Mouse (Mus musculus) gastrocnemius, adult 2 months (tissue): ENCODE results near the gene Zrsr1. TPM values are rescaled to one million over a fixed set of nuclear protein-coding genes. Genes with fewer than 3 reads are reported as not detected.

ENCODE experiments used
- DNase-seq: peaks from one replicate; pipeline ENCODE4 v3.0.0; 2022
- H3K27ac ChIP-seq: fragments of 200-600 bp; 2 replicates; pipeline ENCODE4 v1.8.1; 2022; ENCODE audit warnings: mild to moderate bottlenecking
- H3K4me3 ChIP-seq: fragments of 200-600 bp; 2 replicates; pipeline ENCODE4 v1.8.1; 2022; ENCODE audit warnings: mild to moderate bottlenecking, moderate library complexity
- CTCF ChIP-seq: fragments of 200-600 bp; IDR thresholded peaks from 2 replicates; pipeline ENCODE4 v1.8.1; 2022; ENCODE audit warnings: antibody characterized with exemption, mild to moderate bottlenecking, moderate library complexity
- intact Hi-C: fragments of 180-260 bp; cut with DNase I; formaldehyde crosslinking; loops from one replicate; pipeline ENCODE4 v1.15.1; 2025
- total RNA-seq, 2 experiments: library from RNA; stranded (reverse); gene quantifications; 2 replicates each; pipeline ENCODE4 v1.2.3; 2021

Gene Zrsr1
- total RNA-seq, 2 experiments from 2014 or later = 20.7 to 20.9 TPM

DNA sequence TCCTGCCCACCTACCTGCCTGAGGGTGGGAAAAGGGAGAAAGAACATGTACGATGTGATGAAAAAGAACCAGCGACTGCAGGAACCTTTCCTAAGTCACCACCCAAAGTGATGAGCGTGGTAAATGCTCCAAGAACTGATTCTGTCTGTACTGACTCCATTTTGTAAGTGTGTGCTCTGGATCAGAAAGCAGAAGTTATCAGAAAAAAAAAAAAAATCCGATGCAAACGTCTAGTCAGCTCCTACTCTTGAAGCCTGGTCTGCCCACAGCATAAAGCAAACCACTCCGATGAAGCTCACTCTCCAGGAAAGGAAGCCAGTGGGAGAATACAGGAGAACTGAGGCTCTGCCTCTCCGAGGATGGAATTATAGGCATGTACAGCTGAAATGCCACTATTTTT is 19.1 kb upstream of the Zrsr1 start:
- no peak overlapping the region for H3K27ac ChIP-seq
- TF ChIP-seq CTCF = no peak
- intact Hi-C loops = no loop called here
- DNase-seq = no peak
- no peak overlapping the region for H3K4me3 ChIP-seq

GRCm38 (mm10) chr11:22956346-22956745 is 15.5 kb upstream of the Zrsr1 start:
- intact Hi-C loops = no loop called here
- H3K4me3 ChIP-seq = no peak overlapping the region
- no peak for TF ChIP-seq CTCF
- 0 out of 2 replicates have a peak overlapping the region, but pooled peaks have one; percentile 35 for H3K27ac ChIP-seq
- DNase-seq = no peak

- peak; percentile 77 for DNase-seq
- H3K27ac ChIP-seq = peak overlapping the region; percentile 35; the same call in 1 of the 2 replicates
- no peak overlapping the region for H3K4me3 ChIP-seq
- TF ChIP-seq CTCF = peak; percentile 58
- intact Hi-C loops = no loop called here
Observed at GRCm38 (mm10) chr11:22956830-22957229, 15.0 kb upstream of the Zrsr1 start.

GRCm38 (mm10) chr11:22957791-22958374 is 13.9 kb upstream of the Zrsr1 start:
- intact Hi-C loops = loop anchor here (2.0 kb wide), 1 partner anchor 327 kb away; no protein-coding TSS in a partner anchor
- DNase-seq = no peak
- TF ChIP-seq CTCF = peak; percentile 71
- Histone ChIP-seq H3K4me3 (no peak overlapping the region), H3K27ac (no peak overlapping the region)

GRCm38 (mm10) chr11:22962101-22962500 is 9.7 kb upstream of the Zrsr1 start:
- intact Hi-C loops = loop anchor here (10.0 kb wide), 1 partner anchor 247 kb away; no protein-coding TSS in a partner anchor
- H3K4me3 ChIP-seq = no peak overlapping the region

GRCm38 (mm10) chr11:22964401-22964800 is 7.4 kb upstream of the Zrsr1 start:
- Histone ChIP-seq H3K27ac (no peak overlapping the region), H3K4me3 (no peak overlapping the region)
- no peak for TF ChIP-seq CTCF
- intact Hi-C loops = loop anchor here (10.0 kb wide), 1 partner anchor 250 kb away; no protein-coding TSS in a partner anchor
- no peak for DNase-seq

More at GRCm38 (mm10) chr11:22962101-22962500, 9.7 kb upstream of the Zrsr1 start:
- TF ChIP-seq CTCF = no peak
- DNase-seq = no peak
- H3K27ac ChIP-seq = no peak overlapping the region

- intact Hi-C loops = loop anchor here (10.0 kb wide), 1 partner anchor 251 kb away; no protein-coding TSS in a partner anchor
- DNase-seq = peak; percentile 30
- Histone ChIP-seq H3K4me3 (no peak overlapping the region), H3K27ac (no peak overlapping the region)
- peak; percentile 56 for TF ChIP-seq CTCF
Observed at GRCm38 (mm10) chr11:22965503-22965902, 6.3 kb upstream of the Zrsr1 start.

- no peak for DNase-seq
- Histone ChIP-seq H3K27ac (no peak overlapping the region), H3K4me3 (no peak overlapping the region)
- peak; percentile 66 for TF ChIP-seq CTCF
- intact Hi-C loops = loop anchor here (10.0 kb wide), 1 partner anchor 255 kb away; no protein-coding TSS in a partner anchor
Observed at GRCm38 (mm10) chr11:22969486-22969885, 2.3 kb upstream of the Zrsr1 start.

DNA sequence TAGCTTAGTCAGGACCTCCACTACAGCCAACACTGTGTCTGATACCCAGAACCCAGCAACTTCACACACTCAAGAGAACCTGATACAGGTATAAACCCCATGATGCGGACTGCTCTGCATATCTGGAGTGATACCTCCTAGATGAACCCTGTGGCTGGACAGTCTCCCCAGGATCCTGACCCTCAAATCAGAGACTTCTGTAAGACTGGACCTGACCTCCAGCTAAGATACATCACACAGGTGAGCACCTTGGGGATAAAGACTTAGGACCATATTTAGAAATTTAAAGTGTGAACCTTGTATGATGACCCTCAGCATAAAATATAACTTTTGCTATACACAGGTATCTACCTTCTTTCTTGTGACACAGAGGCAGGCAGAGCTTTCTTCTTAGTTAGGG is 1.3 kb upstream of the Zrsr1 start:
- no peak overlapping the region for H3K4me3 ChIP-seq
- H3K27ac ChIP-seq = no peak overlapping the region
- DNase-seq = no peak
- TF ChIP-seq CTCF = no peak
- intact Hi-C loops = loop anchor here (10.0 kb wide), 1 partner anchor 686 kb away; no protein-coding TSS in a partner anchor

GRCm38 (mm10) chr11:22972746-22973526 is 1.1 kb downstream of the Zrsr1 start:
- peak overlapping the region; percentile 82 for H3K4me3 ChIP-seq
- peak overlapping the region; percentile 93 for H3K27ac ChIP-seq
- TF ChIP-seq CTCF = no peak
- intact Hi-C loops = loop anchor here (10.0 kb wide), 1 partner anchor 688 kb away; no protein-coding TSS in a partner anchor
- peak; percentile 86 for DNase-seq

DNA sequence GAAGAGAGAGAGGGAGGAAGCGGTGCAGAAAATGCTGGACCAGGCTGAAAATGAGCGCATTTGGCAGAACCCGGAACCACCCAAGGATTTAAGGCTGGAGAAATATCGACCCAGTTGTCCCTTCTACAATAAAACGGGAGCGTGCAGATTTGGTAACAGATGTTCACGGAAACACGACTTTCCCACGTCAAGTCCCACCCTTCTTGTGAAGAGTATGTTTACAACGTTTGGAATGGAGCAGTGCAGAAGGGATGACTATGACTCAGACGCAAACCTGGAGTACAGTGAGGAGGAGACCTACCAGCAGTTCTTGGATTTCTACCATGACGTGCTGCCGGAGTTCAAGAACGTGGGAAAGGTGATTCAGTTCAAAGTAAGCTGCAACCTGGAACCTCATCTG is 1.8 kb downstream of the Zrsr1 start:
- H3K4me3 ChIP-seq = peak overlapping the region; percentile 82
- no peak for DNase-seq
- no peak for TF ChIP-seq CTCF
- intact Hi-C loops = loop anchor here (10.0 kb wide), 1 partner anchor 689 kb away; no protein-coding TSS in a partner anchor
- peak overlapping the region; percentile 93 for H3K27ac ChIP-seq

DNA sequence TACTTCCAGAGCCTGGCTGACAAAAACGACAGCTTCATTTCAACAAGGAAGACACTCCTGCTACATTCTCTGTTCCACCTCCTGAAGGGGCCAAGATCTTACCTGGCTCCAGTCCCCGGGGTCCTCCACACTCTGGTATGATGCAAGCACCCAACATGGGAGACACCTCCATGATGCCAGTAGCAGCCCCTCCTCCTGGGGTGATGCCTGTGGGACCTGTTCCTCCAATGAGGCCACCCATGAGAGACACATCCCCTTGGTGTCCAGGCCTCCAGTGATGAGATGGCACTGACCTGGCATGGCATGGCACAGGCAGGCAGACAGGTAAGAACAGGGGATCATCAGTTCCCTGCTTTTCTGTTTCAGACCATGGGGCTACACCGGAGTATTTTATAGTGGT is 6.4 kb downstream of the Zrsr1 start:
- Histone ChIP-seq H3K4me3 (no peak overlapping the region), H3K27ac (no peak overlapping the region)
- intact Hi-C loops = loop anchor here (10.0 kb wide), 1 partner anchor 693 kb away; no protein-coding TSS in a partner anchor
- TF ChIP-seq CTCF = no peak
- no peak for DNase-seq

- DNase-seq = no peak
- H3K27ac ChIP-seq = no peak overlapping the region
- no peak overlapping the region for H3K4me3 ChIP-seq
- intact Hi-C loops = loop anchor here (10.0 kb wide), 1 partner anchor 694 kb away; no protein-coding TSS in a partner anchor
- TF ChIP-seq CTCF = no peak
Observed at GRCm38 (mm10) chr11:22978711-22979110, 6.9 kb downstream of the Zrsr1 start.
